Mouse (Mus musculus) embryonic stem cell, embryonic (primary cell): ENCODE data around the gene Znrf3.

ENCODE experiments used
- CTCF ChIA-PET, 4 experiments: fragments of 300-600 bp in 2 of 4; fragments of 350-600 bp in 2 of 4; sonication (Branson Sonifier 250); formaldehyde crosslinking; loops; one replicate each; lab custom pipeline; 2022; ENCODE audit warnings: inconsistent platforms in 2 of 4; lab: Charles Lee
- POLR2A ChIA-PET, 4 experiments: fragments of 300-600 bp in 2 of 4; fragments of 350-600 bp in 2 of 4; sonication (Branson Sonifier 250); formaldehyde crosslinking; loops; one replicate each; lab custom pipeline; 2022; ENCODE audit warnings: antibody characterized with exemption in 4 of 4, inconsistent platforms in 1 of 4; lab: Charles Lee

Znrf3 gene

GRCm38 (mm10) chr11:5278463-5278862, 166.2 kb downstream of the Znrf3 start:
- ChIA-PET POLR2A (interaction anchor here in 2 of 4 experiments (0.6 to 1.9 kb wide), 6 partner anchors 8 to 160 kb away, joined by 3 to 5 read pairs (median 3); no protein-coding TSS in a partner anchor), CTCF (interaction anchor here in 1 of 4 experiments (0.8 to 2.8 kb wide), 3 partner anchors 11 to 163 kb away, joined by 3 to 7 read pairs (median 4); no protein-coding TSS in a partner anchor)

GRCm38 (mm10) chr11:5277307-5277971, 167.2 kb downstream of the Znrf3 start:
- ChIA-PET POLR2A (interaction anchor here in 1 of 4 experiments (0.6 to 1.9 kb wide), 2 partner anchors 10 to 88 kb away, joined by 3 to 5 read pairs; no protein-coding TSS in a partner anchor), CTCF (interaction anchor here in 2 of 4 experiments (0.7 to 2.8 kb wide), 2 partner anchors 25 to 96 kb away, joined by 3 to 7 read pairs; no protein-coding TSS in a partner anchor)

DNA sequence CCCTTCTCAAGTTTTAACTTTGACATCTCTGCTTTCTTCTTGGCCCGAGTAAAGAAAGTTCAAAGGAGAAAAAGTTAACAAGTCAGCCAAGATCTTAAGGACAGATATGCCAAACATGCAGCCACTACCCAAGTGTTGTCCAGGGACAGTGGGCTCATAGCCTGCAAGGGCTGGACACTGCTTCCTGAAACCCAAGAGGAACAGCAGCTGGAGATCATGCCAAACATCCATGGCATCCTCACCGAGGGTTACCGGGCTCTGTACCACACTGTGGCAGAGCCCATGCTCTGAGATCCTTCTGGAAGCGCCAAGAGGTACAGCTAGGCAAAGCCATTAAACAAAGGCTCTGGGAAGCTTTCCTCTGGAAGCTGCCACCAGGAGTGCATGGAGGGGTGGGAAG, 169.4 kb downstream of the Znrf3 start:
- ChIA-PET CTCF (interaction anchor here in 3 of 4 experiments (0.5 to 3.9 kb wide), 6 partner anchors 14 to 160 kb away, joined by 3 to 14 read pairs (median 4); no protein-coding TSS in a partner anchor), POLR2A (interaction anchor here in 1 of 4 experiments (0.7 to 1.1 kb wide), 2 partner anchors 31 to 153 kb away, joined by 3 read pairs; no protein-coding TSS in a partner anchor)

DNA sequence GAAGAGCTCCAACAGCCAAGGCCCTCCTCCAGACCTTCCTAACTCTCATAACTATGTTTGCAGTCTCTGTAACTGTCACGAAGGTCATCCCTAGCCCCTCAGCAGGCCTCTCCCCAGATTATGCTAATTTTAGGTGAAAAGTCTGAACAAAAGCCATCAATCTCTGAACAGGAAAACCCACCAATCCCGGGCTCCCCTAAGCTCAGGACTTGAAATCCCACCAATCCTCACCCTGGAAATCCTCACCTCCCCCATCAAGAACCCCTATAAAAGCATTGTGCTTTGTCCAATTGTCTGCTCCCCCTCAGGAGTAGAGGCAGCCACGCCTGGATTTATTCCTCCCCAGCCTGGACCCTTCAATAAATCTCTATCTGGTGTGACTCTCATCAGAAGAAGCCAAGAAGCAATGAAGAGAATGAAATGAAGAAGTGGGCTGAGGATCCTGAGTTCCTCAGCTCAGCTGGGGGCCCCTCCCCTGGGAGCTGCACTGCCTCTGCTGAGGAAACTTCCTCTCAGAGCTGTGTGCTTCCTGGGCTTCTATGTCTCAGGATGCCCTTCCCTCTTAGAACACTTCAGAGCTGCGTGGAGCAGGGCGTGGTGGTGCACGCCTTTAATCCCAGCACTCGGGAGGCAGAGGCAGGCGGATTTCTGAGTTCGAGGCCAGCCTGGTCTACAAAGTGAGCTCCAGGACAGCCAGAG, 172.0 kb downstream of the Znrf3 start:
- ChIA-PET CTCF (interaction anchor here (0.6 to 3.9 kb wide), 14 partner anchors 11 to 158 kb away, joined by 3 to 14 read pairs (median 4); partner anchors contain the start of gene Kremen1 (in 1 of the 4)), POLR2A (interaction anchor here (0.5 to 3.2 kb wide), 35 partner anchors 9 to 702 kb away, joined by 3 to 21 read pairs (median 4); partner anchors contain the start of genes Ewsr1 (in 2 of the 4), Kremen1 (in 2 of the 4), Rhbdd3 (in 2 of the 4) and Gas2l1 (in 1 of the 4))

GRCm38 (mm10) chr11:5272066-5272360, 172.6 kb downstream of the Znrf3 start:
- CTCF ChIA-PET: interaction anchor here in 3 of 4 experiments (0.8 to 3.9 kb wide), 8 partner anchors 10 to 157 kb away, joined by 3 to 14 read pairs (median 4); partner anchors contain the start of gene Kremen1 (in 1 of the 3)
- POLR2A ChIA-PET: interaction anchor here (0.5 to 3.2 kb wide), 23 partner anchors 8 to 227 kb away, joined by 3 to 21 read pairs (median 5); partner anchors contain the start of genes Ewsr1 (in 2 of the 4), Kremen1 (in 2 of the 4), Rhbdd3 (in 2 of the 4) and Gas2l1 (in 1 of the 4)

- CTCF ChIA-PET: interaction anchor here in 3 of 4 experiments (0.6 to 3.1 kb wide), 9 partner anchors 10 to 209 kb away, joined by 3 to 15 read pairs (median 4); partner anchors contain the start of gene Kremen1 (in 1 of the 3)
- POLR2A ChIA-PET: interaction anchor here (0.5 to 3.2 kb wide), 23 partner anchors 8 to 206 kb away, joined by 3 to 21 read pairs (median 4); partner anchors contain the start of genes Ewsr1 (in 2 of the 4), Kremen1 (in 2 of the 4), Rhbdd3 (in 2 of the 4) and Gas2l1 (in 1 of the 4)
Measured at GRCm38 (mm10) chr11:5271274-5272065, 173.2 kb downstream of the Znrf3 start.

GRCm38 (mm10) chr11:5269846-5270461, 174.7 kb downstream of the Znrf3 start:
- POLR2A ChIA-PET: interaction anchor here in 3 of 4 experiments (0.9 to 1.7 kb wide), 4 partner anchors 9 to 170 kb away, joined by 3 to 4 read pairs (median 3); partner anchors contain the start of genes Ewsr1 (in 1 of the 3) and Kremen1 (in 1 of the 3)
- CTCF ChIA-PET: interaction anchor here in 3 of 4 experiments (0.7 to 3.1 kb wide), 3 partner anchors 88 to 155 kb away, joined by 3 to 10 read pairs (median 3); no protein-coding TSS in a partner anchor

- POLR2A ChIA-PET: interaction anchor here in 1 of 4 experiments (0.6 to 2.7 kb wide), 3 partner anchors 12 to 199 kb away, joined by 3 to 9 read pairs (median 3); partner anchors contain the start of gene Ewsr1
- CTCF ChIA-PET: interaction anchor here in 1 of 4 experiments (0.6 kb wide), 1 partner anchor 84 kb away, joined by 3 read pairs; no protein-coding TSS in a partner anchor
Measured at GRCm38 (mm10) chr11:5265764-5266163, 178.9 kb downstream of the Znrf3 start.

- ChIA-PET CTCF (interaction anchor here (0.6 to 1.8 kb wide), 10 partner anchors 10 to 288 kb away, joined by 3 to 7 read pairs (median 3); no protein-coding TSS in a partner anchor), POLR2A (interaction anchor here in 2 of 4 experiments (0.7 to 4.2 kb wide), 10 partner anchors 9 to 690 kb away, joined by 3 to 22 read pairs (median 4); partner anchors contain the start of genes Ewsr1 (in 1 of the 2), Rhbdd3 (in 1 of the 2) and Urgcp (in 1 of the 2))
Measured at GRCm38 (mm10) chr11:5263078-5263730, 181.4 kb downstream of the Znrf3 start.

- ChIA-PET POLR2A (interaction anchor here in 3 of 4 experiments (0.6 to 4.2 kb wide), 22 partner anchors 8 to 499 kb away, joined by 3 to 22 read pairs (median 3); partner anchors contain the start of genes Ewsr1 (in 3 of the 3) and Rhbdd3 (in 3 of the 3)), CTCF (interaction anchor here in 2 of 4 experiments (0.5 to 1.6 kb wide), 9 partner anchors 10 to 1283 kb away, joined by 3 to 14 read pairs (median 4); partner anchors contain the start of gene Dbnl (in 1 of the 2))
Measured at GRCm38 (mm10) chr11:5261508-5262392, 182.9 kb downstream of the Znrf3 start, which contains the start of gene Kremen1. Gene Kremen1 (minus strand): TSS chr11:5261558.

DNA sequence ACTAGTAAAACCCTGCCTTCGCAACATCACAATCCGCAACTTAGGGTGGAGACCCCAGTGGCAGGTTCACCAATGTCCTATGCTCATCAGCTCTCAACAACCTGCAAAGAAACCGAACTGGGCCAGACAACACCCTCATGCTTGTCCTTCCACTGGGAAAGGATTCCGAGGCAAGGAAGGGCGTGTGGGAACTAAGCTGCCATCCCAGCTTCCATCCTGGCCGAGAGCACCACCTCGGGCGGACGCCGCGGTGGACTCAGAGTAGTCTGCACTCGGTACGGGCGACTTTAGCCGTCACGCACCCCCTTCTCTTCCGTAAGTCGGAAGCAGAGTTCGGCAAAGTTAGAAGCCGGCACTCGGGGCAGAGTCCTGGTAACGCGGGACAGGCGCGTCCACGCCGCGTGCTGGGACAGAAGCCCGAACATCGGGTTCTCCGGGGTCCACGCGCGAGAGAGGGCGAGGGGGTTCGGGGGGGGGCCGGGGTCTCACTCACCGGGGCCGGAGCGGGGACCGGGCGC, 183.6 kb downstream of the Znrf3 start:
- ChIA-PET POLR2A (interaction anchor here in 3 of 4 experiments (0.6 to 4.2 kb wide), 19 partner anchors 8 to 313 kb away, joined by 3 to 22 read pairs (median 4); partner anchors contain the start of genes Ewsr1 (in 3 of the 3) and Rhbdd3 (in 3 of the 3)), CTCF (interaction anchor here (0.5 to 1.6 kb wide), 9 partner anchors 15 to 1284 kb away, joined by 3 to 14 read pairs (median 5); no protein-coding TSS in a partner anchor)

DNA sequence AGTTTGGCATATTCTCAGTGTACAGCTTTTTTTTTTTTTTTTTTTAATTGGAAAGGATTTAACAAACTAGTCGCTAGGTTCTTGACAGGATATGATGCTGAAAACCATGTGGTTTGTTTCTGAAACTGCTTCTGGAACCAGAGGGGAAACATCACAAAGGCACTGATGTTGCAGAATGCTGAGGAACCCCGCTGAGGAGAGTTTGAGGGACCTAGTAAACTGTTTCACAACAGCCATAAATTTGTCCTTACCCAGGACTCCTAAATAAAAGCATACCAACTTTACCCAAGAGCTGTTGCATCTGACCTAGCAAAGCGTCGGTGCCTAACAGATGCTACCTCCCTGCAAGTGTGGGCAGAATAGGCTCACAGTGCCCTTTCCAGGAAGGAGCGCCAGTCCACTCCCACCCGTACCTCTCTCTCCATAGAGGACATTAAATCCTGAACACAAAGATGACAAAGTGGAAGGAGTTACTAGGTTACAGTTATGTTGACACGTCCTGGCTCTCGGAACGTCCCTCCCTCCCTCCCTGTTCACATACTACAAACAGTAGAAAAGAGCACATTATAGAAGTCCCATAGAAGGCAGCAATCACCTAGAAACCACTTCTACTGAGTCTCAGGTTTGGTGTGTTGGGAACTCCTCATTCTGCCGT, 184.6 kb downstream of the Znrf3 start:
- CTCF ChIA-PET: interaction anchor here in 3 of 4 experiments (0.5 to 1.2 kb wide), 3 partner anchors 18 to 78 kb away, joined by 3 to 5 read pairs (median 5); no protein-coding TSS in a partner anchor
- POLR2A ChIA-PET: interaction anchor here (0.6 to 4.2 kb wide), 15 partner anchors 8 to 623 kb away, joined by 3 to 22 read pairs (median 6); partner anchors contain the start of genes Ewsr1 (in 3 of the 4) and Rhbdd3 (in 3 of the 4)

DNA sequence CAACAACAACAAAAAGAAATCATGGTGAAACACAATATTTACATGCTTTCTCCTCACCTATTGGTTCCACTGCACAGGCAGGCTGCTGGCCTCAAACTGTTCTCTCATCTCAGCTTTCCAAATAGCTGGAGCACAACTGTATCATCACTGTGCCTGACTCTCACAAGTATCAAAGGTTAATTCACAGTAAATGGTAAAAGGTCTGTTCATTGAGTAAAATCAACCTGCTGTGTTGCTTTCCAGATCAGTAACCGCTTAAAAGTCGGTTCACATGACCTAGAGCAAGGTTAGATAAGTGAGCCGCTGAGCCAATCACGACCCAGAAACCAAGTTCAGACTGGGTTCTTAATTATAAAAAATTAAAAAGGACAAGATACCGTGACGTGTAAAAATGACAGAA, 186.6 kb downstream of the Znrf3 start:
- ChIA-PET POLR2A (interaction anchor here in 3 of 4 experiments (0.6 to 1.7 kb wide), 7 partner anchors 10 to 159 kb away, joined by 3 to 5 read pairs (median 3); partner anchors contain the start of genes Ewsr1 (in 1 of the 3) and Rhbdd3 (in 1 of the 3)), CTCF (interaction anchor here in 3 of 4 experiments (1.0 to 1.9 kb wide), 5 partner anchors 76 to 143 kb away, joined by 3 to 8 read pairs (median 4); no protein-coding TSS in a partner anchor)
